Mouse (Mus musculus) kidney, adult 2 months (tissue): Measurements from ENCODE around the gene Zp3. TPM values are rescaled to one million over a fixed set of nuclear protein-coding genes. Genes with fewer than 3 reads are reported as not detected.

Experiments used
- DNase-seq: peaks from one replicate; pipeline ENCODE4 v3.0.0; 2021
- H3K27ac ChIP-seq: fragments of 200-500 bp; 2 replicates; pipeline ENCODE4 v1.5.1; 2012; ENCODE audit warnings: low read depth, low read length, control low read depth, inconsistent platforms; ENCODE audit not compliant: insufficient read depth
- H3K27me3 ChIP-seq: fragments of 200-500 bp; replicated peaks from 2 replicates; pipeline ENCODE4 v1.6.1; 2012; ENCODE audit warnings: mild to moderate bottlenecking, moderate library complexity, low read length, inconsistent platforms; ENCODE audit not compliant: control insufficient read depth, insufficient read depth
- H3K36me3 ChIP-seq: fragments of 200-500 bp; 2 replicates; pipeline ENCODE4 v1.6.1; 2012; ENCODE audit warnings: mild to moderate bottlenecking, moderate library complexity, low read length, inconsistent platforms; ENCODE audit not compliant: control insufficient read depth, insufficient read depth
- H3K4me1 ChIP-seq: fragments of 200-500 bp; 2 replicates; pipeline ENCODE4 v1.6.1; 2011; ENCODE audit warnings: low read length; ENCODE audit not compliant: control insufficient read depth, insufficient read depth
- H3K4me3 ChIP-seq: fragments of 200-500 bp; 2 replicates; pipeline ENCODE4 v1.5.1; 2011; ENCODE audit warnings: mild to moderate bottlenecking, low read depth, low read length, control low read depth; ENCODE audit not compliant: insufficient read depth
- CTCF ChIP-seq: fragments of 200-500 bp; conservative IDR thresholded peaks from 2 replicates; pipeline ENCODE4 v1.5.1; 2011; ENCODE audit warnings: low read depth, mild to moderate bottlenecking, control low read depth, low read length, moderate library complexity, mixed read lengths; ENCODE audit not compliant: insufficient read depth, insufficient read length
- POLR2A ChIP-seq: fragments of 200-500 bp; IDR thresholded peaks from one replicate; pipeline ENCODE4 v1.6.1; 2011; ENCODE audit warnings: low read depth, low read length, control low read depth
- WGBS: fragments of 180-500 bp; shearing (Covaris S2); methylation state at CpG from one replicate; pipeline ENCODE4 v1.1.7; 2018; 5-methylcytosine and 5-hydroxymethylcytosine counted together
- polyA plus RNA-seq: library from polyadenylated mRNA; depleted of rRNA; stranded (reverse); fragments of >200 nt; gene quantifications from 2 replicates; pipeline ENCODE4 v1.2.3, GENCODE M21; 2012

Gene Zp3
- polyA plus RNA-seq, 1 experiment, result 0.08 TPM

DNA sequence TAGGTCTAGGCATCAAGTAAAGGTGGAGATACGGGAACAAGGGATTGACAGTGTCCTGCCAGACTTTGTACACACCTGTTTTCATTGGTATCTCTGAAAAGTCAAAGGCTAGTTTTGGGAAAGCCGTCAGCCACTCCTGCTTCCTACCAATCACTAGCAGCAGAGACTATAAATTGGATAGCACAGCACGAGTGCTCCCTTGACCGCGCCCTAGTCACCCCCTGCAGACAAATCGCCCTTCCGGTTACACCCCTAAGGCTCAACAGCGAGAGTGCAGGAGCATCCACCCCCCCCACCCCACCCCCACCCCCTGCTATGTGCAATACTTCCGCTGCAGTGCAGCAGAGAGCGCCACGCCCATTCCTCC lies 17.8 kb upstream of the Zp3 start:
- Histone ChIP-seq H3K27me3 (no peaks in the 10 kb centered on the region), H3K4me3 (peak overlapping the region; percentile 38), H3K36me3 (no peaks in the 10 kb centered on the region), H3K4me1 (peaks cover 15% of the 10 kb centered on the region; the same call in 1 of the 2 replicates), H3K27ac (peak overlapping the region; percentile 94)
- DNase-seq, result no peak
- TF ChIP-seq POLR2A (no peak), CTCF (no peak)
- WGBS, result under 1% methylated on average over 11 of the region's 11 CpGs

DNA sequence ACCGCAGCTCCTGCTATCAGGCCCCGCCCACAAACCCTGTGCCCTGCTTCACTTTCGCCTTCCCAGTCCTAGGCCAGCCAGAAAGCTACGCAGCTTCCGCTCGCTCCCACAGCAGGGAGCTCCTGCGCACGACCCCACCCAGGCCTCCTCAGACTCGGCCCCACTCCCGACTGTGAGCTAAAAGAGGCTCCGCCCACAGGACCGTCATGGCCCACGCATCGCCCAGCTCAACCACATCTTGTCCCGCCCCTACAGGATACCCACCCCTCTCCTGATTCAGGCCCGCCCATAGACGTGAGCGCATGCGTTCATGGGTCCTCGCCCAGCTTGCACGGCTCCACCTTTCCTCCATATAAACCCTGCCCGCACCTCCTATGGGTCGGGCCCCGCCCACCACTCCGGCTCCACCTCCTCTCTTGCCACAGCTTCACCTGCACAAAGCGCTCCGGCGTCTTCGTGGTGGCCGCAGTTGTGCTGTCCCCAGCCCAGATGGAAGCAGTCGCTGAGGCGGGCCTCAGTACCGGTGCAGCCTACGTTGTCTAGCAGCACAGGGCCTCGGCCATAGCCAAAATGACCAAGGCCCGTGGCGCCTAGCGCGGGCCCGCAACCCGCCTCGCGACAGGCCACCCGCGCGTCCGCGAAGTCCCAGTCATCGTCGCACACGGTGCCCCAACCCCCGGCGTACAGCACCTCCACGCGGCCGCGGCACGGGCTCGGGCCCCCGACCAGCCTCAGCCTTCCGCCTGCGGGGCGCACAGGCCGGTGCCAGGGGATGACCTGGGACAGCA lies 17.2 kb upstream of the Zp3 start:
- under 1% methylated on average over 64 of the region's 64 CpGs for WGBS
- Histone ChIP-seq H3K4me1 (peaks cover 13% of the 10 kb centered on the region; the same call in 1 of the 2 replicates), H3K27ac (peak overlapping the region; percentile 87), H3K27me3 (no peaks in the 10 kb centered on the region), H3K36me3 (no peaks in the 10 kb centered on the region), H3K4me3 (peak overlapping the region; percentile 68)
- TF ChIP-seq CTCF, result no peak
- peak; percentile 43 for TF ChIP-seq POLR2A
- DNase-seq, result peak; percentile 99

DNA sequence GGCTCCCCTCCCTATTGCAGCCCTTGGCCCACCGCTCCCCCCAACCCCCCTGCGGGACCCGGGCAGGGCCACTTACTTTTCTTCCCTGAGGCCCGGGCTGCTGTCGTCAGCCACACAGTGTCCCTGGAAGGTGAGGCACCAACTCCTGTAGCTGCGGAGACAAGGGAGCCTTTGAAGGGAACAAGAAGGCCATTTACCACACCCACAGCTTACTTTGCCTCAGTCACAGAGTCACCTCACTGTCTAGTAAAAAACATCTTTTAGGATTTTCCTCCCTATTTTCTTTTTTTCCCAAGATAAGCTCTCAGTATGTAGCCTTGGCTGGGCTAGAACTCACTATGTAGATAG lies 16.6 kb upstream of the Zp3 start:
- no peaks in the 10 kb centered on the region for H3K36me3 ChIP-seq
- no peaks in the 10 kb centered on the region for H3K27me3 ChIP-seq
- 0 out of 2 replicates have a peak, but pooled peaks cover 10% of the 10 kb centered on the region for H3K4me1 ChIP-seq
- TF ChIP-seq POLR2A (no peak), CTCF (no peak)
- peak overlapping the region; percentile 68 for H3K4me3 ChIP-seq
- no peak for DNase-seq
- peak overlapping the region; percentile 87 for H3K27ac ChIP-seq
- WGBS, result 10% methylated on average over 6 of the region's 6 CpGs

DNA sequence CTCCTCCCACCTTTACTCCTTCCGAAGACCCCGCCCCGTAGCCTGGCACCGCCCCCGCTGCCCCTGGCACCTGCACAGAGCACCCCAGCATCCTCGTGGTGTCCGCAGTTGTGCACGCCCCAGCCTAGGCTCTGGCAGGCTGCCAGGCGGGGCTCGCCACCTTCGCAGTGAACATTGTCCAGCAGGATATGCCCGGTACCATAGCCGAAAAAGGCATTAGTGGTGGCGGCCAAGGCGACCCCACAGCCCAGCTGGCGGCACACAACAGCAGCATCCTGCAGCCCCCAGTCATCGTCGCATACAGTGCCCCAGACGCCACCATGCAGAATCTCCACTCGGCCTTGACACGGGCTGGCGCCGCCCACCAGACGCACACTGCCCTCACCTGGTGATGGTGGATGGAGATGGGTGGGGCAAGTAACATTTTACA lies 14.4 kb upstream of the Zp3 start:
- peak; percentile 61 for DNase-seq
- Histone ChIP-seq H3K4me3 (peak overlapping the region; percentile 1; the same call in 1 of the 2 replicates), H3K4me1 (0 out of 2 replicates have a peak, but pooled peaks cover 10% of the 10 kb centered on the region), H3K36me3 (no peaks in the 10 kb centered on the region), H3K27ac (no peak overlapping the region), H3K27me3 (no peaks in the 10 kb centered on the region)
- TF ChIP-seq CTCF (no peak; the same call in 1 of the 2 replicates), POLR2A (no peak)
- 9% methylated on average over 24 of the region's 24 CpGs for WGBS

DNA sequence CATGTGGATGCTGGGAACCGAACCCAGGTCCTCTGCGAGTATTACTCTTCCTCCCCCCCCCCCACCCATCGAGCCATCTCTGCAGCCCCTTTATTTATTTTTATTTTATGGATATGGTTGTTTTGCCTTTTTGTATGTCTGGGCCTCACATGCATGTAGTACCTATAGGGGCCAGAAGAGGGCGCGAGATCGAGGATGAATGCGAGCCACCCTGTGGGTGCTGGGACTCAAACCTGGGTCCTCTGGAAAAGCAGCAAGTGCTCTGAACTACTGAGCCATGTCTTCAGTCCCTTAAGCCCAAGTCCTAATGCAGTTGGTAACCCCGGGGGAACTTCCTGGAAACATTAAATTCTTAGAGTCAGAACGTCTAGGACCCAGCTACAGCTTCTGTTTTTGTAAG lies 13.0 kb upstream of the Zp3 start:
- TF ChIP-seq POLR2A (no peak), CTCF (peak; percentile 40)
- H3K36me3 ChIP-seq, result no peaks in the 10 kb centered on the region
- H3K4me1 ChIP-seq, result 0 out of 2 replicates have a peak, but pooled peaks cover 4% of the 10 kb centered on the region
- H3K27me3 ChIP-seq, result no peaks in the 10 kb centered on the region
- H3K27ac ChIP-seq, result no peak overlapping the region
- no peak for DNase-seq
- H3K4me3 ChIP-seq, result no peak overlapping the region
- WGBS, result 62% methylated on average over 9 of the region's 9 CpGs

DNA sequence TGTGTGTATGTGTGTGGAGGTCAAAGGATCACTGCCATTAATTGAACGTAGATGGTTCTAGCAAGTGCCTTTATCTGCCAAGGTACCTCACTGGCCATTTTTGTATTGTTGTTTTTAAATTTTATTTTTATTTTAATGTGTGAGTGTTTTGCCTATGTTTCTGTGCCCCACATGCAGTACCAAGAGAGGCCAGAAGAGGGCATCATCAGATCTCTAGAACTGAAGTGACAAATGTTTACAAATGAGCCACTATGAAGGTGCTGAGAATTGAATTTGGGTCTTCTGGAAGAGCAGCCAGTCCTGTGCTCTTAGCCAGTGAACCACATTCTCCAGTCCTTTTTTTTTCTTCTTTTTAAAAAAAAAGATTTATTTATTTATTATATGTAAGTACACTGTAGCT lies 11.1 kb upstream of the Zp3 start:
- peak; percentile 53 for DNase-seq

DNA sequence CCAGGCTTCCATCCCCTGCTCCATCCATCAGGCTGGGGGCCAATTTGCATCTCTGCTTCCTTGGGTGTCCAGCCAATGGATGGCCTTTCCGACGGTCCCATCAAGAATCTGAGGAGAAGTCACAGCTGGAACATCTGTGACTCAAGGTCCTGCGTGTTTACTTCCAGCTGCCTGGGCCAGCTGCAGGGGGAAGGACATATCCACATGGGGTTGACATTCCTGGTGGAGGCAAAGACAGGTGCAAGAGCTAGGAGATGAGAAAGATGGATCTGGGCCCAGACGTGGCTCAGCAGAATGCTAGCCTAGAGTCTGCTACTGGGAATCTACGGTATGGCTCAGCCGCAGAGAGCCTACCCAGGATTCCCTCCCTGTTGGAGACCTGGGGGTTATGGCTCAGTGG lies 9.7 kb upstream of the Zp3 start:
- H3K4me3 ChIP-seq, result no peak overlapping the region
- H3K27ac ChIP-seq, result no peak overlapping the region
- no peaks in the 10 kb centered on the region for H3K27me3 ChIP-seq
- H3K4me1 ChIP-seq, result no peaks in the 10 kb centered on the region
- no peaks in the 10 kb centered on the region for H3K36me3 ChIP-seq
- 80% methylated on average over 6 of the region's 6 CpGs for WGBS
- no peak for DNase-seq
- TF ChIP-seq CTCF, result no peak
- no peak for TF ChIP-seq POLR2A

More for the DNA sequence above, 11.1 kb upstream of the Zp3 start:
- Histone ChIP-seq H3K4me1 (no peaks in the 10 kb centered on the region), H3K4me3 (no peak overlapping the region), H3K27ac (no peak overlapping the region), H3K27me3 (no peaks in the 10 kb centered on the region), H3K36me3 (no peaks in the 10 kb centered on the region)
- 0 out of 2 replicates have a peak, but pooled peaks have one; percentile 16 for TF ChIP-seq CTCF
- TF ChIP-seq POLR2A, result no peak
- WGBS, result 68% methylated on average over 1 of the region's 1 CpGs
